Mouse (Mus musculus): ENCODE measurements around the gene Prkcq. TPM values are rescaled to one million over a fixed set of nuclear protein-coding genes. Genes with fewer than 3 reads are reported as not detected.
"Not testable (repeated sequence)": the region's sequence is repeated elsewhere in the genome, so short reads cannot be mapped to it uniquely, and the experiment has no call there.

Prkcq gene
- total RNA-seq, 2 experiments from 2014 or later, result 6.9 to 8.5 TPM

GRCm38 (mm10) chr2:11332469-11332868, 160.6 kb downstream of the Prkcq start:
- no peak for ATAC-seq (replicated peaks; ENCODE audit: low FRiP score, low TSS enrichment, poor library complexity, severe bottlenecking)

GRCm38 (mm10) chr2:11333301-11334017, 161.6 kb downstream of the Prkcq start:
- 0 out of 2 replicates have a peak, but pooled peaks have one; percentile 8 for ATAC-seq (replicated peaks; ENCODE audit: low FRiP score, low TSS enrichment, poor library complexity, severe bottlenecking)

- ATAC-seq (replicated peaks; ENCODE audit: low FRiP score, low TSS enrichment, poor library complexity, severe bottlenecking), result peak; percentile 53
Observed at GRCm38 (mm10) chr2:11336320-11336719, 164.4 kb downstream of the Prkcq start.

- ATAC-seq (replicated peaks; ENCODE audit: low FRiP score, low TSS enrichment, poor library complexity, severe bottlenecking), result no peak
Observed at GRCm38 (mm10) chr2:11338931-11339839, 167.3 kb downstream of the Prkcq start.

- ATAC-seq (replicated peaks; ENCODE audit: low FRiP score, low TSS enrichment, poor library complexity, severe bottlenecking), result no peak
Observed at GRCm38 (mm10) chr2:11344691-11345090, 172.8 kb downstream of the Prkcq start.

- not testable (repeated sequence) for ATAC-seq (replicated peaks; ENCODE audit: low FRiP score, low TSS enrichment, poor library complexity, severe bottlenecking)
Observed at GRCm38 (mm10) chr2:11346419-11346818, 174.5 kb downstream of the Prkcq start.

GRCm38 (mm10) chr2:11347791-11348190, 175.9 kb downstream of the Prkcq start:
- no peak for ATAC-seq (replicated peaks; ENCODE audit: low FRiP score, low TSS enrichment, poor library complexity, severe bottlenecking)
